Mouse (Mus musculus) v-Abl transformed pro-B cells (cell line): ENCODE measurements around the gene Scnn1a.

Experiments
- in situ Hi-C, 2 experiments: fragments of 400-800 bp; cut with MboI; formaldehyde crosslinking; loops; one replicate each; pipeline ENCODE4 v1.15.1; 2025; ENCODE audit not compliant: unreplicated experiment in 2 of 2

The Scnn1a gene

DNA sequence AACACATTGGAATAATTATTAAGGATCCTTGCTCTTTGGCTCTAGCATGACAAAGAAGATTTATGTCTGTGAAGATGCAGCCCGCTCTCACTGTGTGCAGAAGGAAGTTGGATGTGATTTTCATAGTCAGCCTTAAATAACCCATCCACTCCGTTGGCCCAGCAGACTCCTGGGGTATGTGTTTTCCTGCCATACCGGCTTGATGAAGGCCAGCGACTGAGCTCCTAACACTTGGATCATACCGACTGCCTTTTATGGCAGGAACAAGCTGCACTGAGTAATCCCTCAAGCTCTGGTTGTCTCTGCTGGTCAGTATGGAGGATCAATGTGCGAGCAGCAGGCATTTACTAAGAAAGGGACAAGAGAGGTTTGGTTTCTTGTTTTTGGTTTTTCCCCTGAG is 15.0 kb upstream of the Scnn1a start:
- in situ Hi-C loops = no loop called here

DNA sequence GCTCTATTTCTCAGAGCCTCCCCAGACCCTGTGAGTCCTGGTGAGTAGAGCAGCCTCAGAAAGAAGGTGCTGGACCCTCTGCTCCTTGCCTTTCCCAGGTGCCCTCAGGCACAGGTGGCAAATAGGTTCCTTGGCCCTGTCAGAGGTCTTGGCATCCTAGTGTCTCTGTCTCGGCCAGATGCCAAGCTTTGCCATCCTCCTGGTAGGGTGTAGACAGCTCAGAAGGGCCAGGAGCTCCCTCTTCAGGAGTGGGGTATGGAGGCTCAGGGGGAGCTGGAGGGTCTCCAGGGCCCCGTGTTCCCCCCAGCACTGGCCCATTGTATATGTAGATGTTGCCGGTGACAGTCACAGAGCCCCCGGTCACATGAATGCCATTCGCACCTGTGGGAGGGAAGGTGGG is 13.4 kb upstream of the Scnn1a start:
- in situ Hi-C loops = no loop called here

DNA sequence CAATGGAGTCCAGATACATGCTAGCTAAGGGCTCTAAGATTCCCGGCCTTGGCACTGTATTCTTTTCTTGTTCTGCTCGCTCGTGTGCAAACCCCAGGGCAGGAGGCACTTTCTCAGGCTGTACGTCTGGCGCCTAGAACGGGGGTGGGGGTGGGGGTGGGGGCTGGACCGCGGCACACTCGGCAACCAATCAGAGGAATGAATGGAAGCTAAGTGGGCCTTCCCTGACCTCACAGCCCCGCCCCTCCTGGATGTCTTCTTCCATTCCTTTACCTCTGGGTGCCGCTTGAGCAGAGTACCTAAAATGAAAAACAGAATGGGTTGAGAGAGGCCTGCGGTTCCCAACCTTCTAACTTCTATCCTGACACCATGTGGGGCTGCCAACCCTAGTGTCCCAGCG is 11.5 kb upstream of the Scnn1a start:
- in situ Hi-C loops = no loop called here

DNA sequence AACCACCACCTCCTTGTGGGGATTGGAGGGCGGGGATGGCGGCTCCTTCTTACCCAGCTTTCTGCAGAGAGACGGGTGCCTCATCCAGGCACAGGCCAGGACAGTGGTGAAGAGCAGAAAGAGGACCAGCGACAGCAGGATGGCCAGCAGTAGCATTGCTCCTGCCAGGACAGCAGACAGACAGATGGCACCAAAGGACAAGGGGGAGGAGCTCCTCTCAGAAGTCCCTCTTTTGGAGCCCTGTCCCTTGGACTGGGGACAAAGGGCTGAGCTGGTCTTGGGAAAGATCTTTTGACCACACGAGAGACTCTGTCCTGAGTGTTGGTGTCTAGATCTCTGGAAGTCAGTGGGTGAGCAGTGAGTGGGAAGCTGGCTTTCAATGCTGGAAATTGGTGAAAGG is 11.1 kb upstream of the Scnn1a start:
- in situ Hi-C loops = no loop called here

DNA sequence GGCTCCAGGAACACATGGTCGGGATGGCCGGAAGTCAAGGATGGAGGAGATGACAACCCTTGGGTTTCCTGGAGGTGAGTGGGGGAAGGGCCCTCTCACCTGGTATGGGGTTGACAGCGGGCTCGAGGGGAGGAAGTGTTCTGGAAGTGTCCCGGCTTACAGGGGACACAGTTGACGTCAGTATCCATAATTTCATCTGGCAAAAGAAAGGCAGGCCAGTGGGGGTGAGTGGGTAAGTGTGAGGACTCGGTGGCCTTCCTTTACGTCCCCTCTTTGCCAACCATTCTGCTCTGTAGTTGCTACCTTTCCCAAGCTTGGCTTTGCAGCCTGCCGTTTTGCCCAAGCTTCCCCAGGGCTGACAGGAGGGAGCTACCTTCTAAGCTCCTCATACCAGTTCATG is 8.3 kb upstream of the Scnn1a start:
- in situ Hi-C loops = no loop called here

DNA sequence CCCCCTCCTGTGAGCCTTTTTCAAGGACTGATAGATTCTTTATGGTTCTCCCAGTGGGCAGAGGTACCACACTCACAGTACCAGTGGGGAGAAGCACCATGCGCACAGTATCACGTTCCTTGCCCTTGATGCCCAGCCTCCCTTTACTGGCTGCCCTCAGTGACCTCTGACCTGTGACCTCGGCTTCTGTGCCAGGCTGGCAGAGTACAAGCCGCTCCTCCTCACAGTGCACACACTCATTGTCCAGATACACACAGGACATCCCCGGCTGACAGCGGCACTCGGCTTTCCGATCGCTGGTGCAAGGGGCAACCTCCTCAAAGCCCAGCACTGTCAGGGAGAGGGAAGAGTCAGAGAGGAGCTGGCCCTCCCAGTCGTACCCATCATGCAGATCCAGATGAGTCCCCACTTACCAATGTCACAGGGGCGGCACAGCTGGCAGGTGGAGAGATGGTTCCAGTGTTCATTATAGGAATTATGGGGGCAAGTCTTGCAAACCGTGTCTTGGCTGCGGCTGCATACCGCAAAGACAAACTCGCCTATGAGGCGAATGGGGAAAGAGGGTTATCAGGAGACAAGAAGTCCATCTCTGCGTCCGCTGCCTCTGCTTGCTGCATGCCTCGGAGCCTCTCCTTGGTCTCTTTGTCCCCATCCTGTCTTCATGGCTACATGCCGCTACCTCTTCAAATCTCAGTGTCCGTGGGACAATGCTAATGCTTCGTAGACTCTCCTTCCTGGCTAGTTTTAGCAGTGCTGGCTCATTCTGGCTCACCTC is 7.7 kb upstream of the Scnn1a start:
- in situ Hi-C loops = no loop called here

GRCm38 (mm10) chr6:125313546-125314230 is 6.8 kb upstream of the Scnn1a start, which contains the start of gene Ltbr:
Gene Ltbr, minus strand, starts transcription at chr6:125313885.
- in situ Hi-C loops = no loop called here

DNA sequence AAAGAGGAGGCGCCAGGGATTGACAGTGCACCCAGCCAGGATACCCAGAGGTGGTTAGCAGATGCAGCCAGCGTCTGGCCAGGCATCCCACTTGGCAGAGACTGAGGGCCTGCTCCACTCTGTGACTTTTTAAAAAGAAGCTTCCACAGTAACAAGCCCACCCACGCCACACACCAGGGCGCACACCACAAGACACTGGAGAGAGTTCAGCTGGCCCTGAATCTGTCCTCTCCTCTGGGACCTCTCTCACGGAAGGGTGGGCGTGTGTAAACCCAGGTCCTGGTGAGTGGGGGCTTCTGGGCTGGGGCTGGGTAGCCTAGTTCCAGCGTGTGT is 6.3 kb upstream of the Scnn1a start:
- in situ Hi-C loops = no loop called here

DNA sequence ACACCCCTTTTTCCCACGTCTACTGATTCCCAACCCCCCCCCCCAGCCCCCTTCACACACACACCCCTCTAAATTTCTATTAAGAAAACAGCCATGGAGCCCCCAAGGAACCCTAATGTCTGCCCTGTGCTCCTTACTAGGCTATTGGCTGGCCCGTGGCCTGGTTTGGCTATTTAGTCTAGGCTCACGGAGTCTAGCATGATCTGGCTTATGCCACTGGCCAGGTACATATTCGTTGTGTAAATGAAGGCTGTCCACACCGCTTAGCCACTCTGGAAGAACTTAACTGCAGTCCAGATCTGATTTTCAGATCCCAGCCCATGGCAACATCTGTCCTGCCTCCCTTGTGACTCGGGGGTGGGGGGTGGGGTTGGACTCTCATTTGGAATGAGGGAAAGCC is 5.7 kb upstream of the Scnn1a start:
- in situ Hi-C loops = no loop called here

- in situ Hi-C loops = no loop called here
Measured at GRCm38 (mm10) chr6:125317077-125317476, 3.4 kb upstream of the Scnn1a start.

DNA sequence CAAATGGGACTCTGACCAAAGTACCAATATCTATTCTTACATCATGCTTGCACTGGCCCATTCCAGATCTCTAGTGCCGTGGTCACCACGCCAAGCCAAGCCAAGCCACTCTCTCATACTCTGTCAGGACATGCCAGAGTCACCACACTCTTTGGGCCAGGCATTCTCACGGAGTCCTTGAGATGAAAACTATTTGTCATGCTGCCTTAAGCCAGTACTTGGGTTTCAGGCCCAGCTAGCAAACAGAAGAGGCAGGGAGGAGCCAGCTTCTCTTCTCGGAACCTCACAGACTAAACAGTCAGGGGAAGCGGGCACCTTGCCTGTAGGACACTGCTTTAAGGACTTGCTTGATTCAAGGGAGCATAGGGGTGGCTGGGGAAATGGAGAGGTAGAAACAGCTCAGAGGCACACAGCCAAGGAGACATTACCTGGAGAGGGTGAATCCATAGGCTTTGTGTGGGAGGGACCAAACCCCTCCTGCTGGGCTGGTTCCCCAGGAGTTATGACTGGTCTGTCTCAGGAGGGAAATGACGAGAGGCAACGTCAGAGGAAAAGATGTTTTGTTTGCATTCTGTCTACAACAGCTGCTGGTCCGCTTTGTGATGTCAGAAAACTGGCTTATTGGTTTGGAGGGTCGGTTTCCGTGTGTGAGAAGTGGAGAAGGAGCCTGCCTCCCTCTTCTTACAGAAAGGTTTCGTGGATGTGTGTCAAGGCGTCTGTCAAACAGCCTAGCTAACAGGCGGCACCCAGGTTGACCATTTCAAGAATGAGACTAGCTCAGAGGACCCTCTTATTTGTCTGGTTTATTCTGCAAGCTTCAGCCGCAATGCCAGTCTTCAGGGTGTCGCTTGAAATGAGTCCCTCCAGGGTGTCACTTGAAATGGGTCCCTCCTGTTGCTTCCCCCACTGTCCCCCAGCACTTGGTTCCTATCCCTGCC is 1.2 kb upstream of the Scnn1a start:
- in situ Hi-C loops = no loop called here

- in situ Hi-C loops = no loop called here
Measured at GRCm38 (mm10) chr6:125319919-125320296, 551 bp upstream of the Scnn1a start.

- in situ Hi-C loops = no loop called here
Measured at GRCm38 (mm10) chr6:125321114-125321855, 826 bp downstream of the Scnn1a start.

- in situ Hi-C loops = no loop called here
Measured at GRCm38 (mm10) chr6:125322794-125323193, 2.3 kb downstream of the Scnn1a start.

GRCm38 (mm10) chr6:125323547-125323946 is 3.1 kb downstream of the Scnn1a start:
- in situ Hi-C loops = no loop called here

- in situ Hi-C loops = no loop called here
Measured at GRCm38 (mm10) chr6:125325337-125325736, 4.9 kb downstream of the Scnn1a start.

DNA sequence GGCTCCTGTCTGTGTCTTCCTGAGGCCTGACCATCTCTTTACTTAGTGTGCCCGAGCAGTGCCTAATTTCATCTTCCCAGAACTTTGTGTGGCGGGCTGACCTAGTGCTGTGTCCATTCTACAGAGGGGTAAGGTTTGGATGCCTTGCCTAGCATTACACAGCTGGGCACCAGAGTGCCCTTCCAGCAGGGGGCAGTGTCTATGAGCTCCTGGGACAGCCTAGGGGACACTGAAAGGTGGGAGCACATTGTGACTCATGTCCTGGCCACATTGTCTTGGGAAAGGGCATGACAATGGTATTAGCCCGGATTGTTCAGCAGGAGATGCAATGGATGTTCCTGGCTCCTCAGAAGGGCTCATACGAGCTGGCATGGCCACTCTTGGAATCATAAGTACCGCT is 7.8 kb downstream of the Scnn1a start:
- in situ Hi-C loops = no loop called here

DNA sequence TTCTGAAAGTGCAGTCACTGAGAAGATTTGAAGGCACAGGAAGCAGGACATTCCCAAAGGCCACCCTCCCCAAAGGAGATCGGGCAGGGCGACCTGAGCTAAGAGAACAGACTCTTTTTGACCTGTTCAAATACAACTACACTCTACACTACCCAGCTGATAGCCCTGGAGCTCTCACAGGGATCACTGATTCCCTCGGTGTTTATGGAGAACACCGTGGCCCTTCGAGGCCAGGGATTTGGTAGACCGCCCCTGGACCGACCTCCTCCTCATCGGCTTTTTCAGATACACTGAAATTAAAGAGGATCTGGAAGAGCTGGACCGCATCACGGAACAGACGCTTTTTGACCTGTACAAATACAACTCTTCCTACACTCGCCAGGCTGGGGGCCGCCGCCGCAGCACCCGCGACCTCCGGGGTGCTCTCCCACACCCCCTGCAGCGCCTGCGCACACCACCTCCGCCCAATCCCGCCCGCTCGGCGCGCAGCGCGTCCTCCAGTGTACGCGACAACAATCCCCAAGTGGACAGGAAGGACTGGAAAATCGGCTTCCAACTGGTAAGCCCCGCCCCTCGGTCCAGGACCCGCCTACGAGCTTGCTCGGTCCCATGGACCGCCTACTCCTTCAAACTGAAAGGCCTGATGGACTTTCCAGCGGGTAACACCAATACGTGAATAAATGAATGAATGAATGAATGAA is 10.3 kb downstream of the Scnn1a start:
- in situ Hi-C loops = no loop called here

GRCm38 (mm10) chr6:125333112-125333899 is 12.8 kb downstream of the Scnn1a start:
- in situ Hi-C loops = no loop called here
